Mouse (Mus musculus) testis, adult 10 weeks (tissue): ENCODE results near the gene Olfr504. TPM values are rescaled to one million over a fixed set of nuclear protein-coding genes. Genes with fewer than 3 reads are reported as not detected.

Experiments
- polyA plus RNA-seq: library from polyadenylated mRNA; stranded (reverse); fragments of 350-450 nt; fragmentation: Illumina TruSeq; extraction: RNeasy Lipid Tissue Mini Kit (QIAGEN cat#74804); gene quantifications from one replicate; pipeline ENCODE4 v1.2.3, GENCODE M21; 2014; ENCODE audit warnings: low read depth, low replicate concordance

The Olfr504 gene
- not detected for polyA plus RNA-seq

DNA sequence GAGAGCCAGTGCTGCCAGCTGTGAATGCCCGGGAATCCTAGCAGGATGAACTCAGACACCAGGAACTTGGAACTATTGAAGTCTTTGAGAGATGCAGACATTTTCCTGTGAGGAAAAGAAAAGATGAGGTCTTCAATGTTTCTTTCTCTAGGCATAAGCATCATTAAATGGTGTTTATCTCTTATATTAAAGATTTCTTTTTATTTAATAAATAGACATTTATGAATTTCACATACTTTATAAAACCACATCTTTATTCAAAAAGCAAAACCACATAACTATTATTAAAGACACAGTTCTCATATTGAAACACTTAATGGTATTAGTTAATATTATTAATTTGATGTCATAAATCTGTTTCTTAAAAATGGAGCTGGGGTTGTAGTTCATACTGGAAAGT lies at the start of gene Olfr504:
Olfr504 (minus strand) TSS at position 101 of the 400 bp plus-strand sequence.

GRCm38 (mm10) chr7:108610487-108610886 lies 44.9 kb upstream of the Olfr504 start, which contains the start of gene Olfr506:
TSS of gene Olfr506 (plus strand) at chr7:108610787.

GRCm38 (mm10) chr7:108544227-108544626 lies 21.4 kb downstream of the Olfr504 start, which contains the start of gene Olfr503:
TSS of gene Olfr503 (plus strand) at chr7:108544527.

GRCm38 (mm10) chr7:108524965-108525364 lies 40.6 kb downstream of the Olfr504 start, which contains the start of gene Olfr502:
TSS of gene Olfr502 (minus strand) at chr7:108525065.

Other genes with a start within 250 kb of the Olfr504 start
- gene Olfr492, start 242.1 kb downstream of the Olfr504 start, polyA plus RNA-seq: not detected
- not detected for gene Olfr493, start 218.8 kb downstream of the Olfr504 start, polyA plus RNA-seq
- gene Olfr494, start 200.5 kb downstream of the Olfr504 start, polyA plus RNA-seq: not detected
- gene Olfr495, start 172.6 kb downstream of the Olfr504 start, polyA plus RNA-seq: not detected
- not detected for gene Olfr497, start 145.4 kb downstream of the Olfr504 start, polyA plus RNA-seq
- gene Olfr498, start 100.5 kb downstream of the Olfr504 start, polyA plus RNA-seq: not detected
- gene Olfr502, start 40.7 kb downstream of the Olfr504 start, polyA plus RNA-seq: not detected
- gene Olfr503, start 21.3 kb downstream of the Olfr504 start, polyA plus RNA-seq: not detected
- not detected for gene Olfr506, start 45.0 kb upstream of the Olfr504 start, polyA plus RNA-seq
- gene Olfr507, start 56.0 kb upstream of the Olfr504 start, polyA plus RNA-seq: not detected
- not detected for gene Olfr508, start 64.2 kb upstream of the Olfr504 start, polyA plus RNA-seq
- not detected for gene Olfr509, start 86.1 kb upstream of the Olfr504 start, polyA plus RNA-seq
- gene Olfr510, start 100.6 kb upstream of the Olfr504 start, polyA plus RNA-seq: not detected
- gene Olfr512, start 147.5 kb upstream of the Olfr504 start, polyA plus RNA-seq: not detected
- not detected for gene Olfr513, start 185.2 kb upstream of the Olfr504 start, polyA plus RNA-seq